Mouse (Mus musculus): ENCODE results near the gene Lrp4.
"Not testable (repeated sequence)": the region's sequence is repeated elsewhere in the genome, so short reads cannot be mapped to it uniquely, and the experiment has no call there.

Gene Lrp4

GRCm38 (mm10) chr2:91485256-91485655 is 27.9 kb downstream of the Lrp4 start:
- peak; percentile 42 for DNase-seq (ENCODE audit: low spot score)

- DNase-seq (ENCODE audit: low spot score) = not testable (repeated sequence)
Measured at GRCm38 (mm10) chr2:91487295-91487694, 30.0 kb downstream of the Lrp4 start.

- no peak for DNase-seq (ENCODE audit: low spot score)
Measured at GRCm38 (mm10) chr2:91492071-91492635, 34.8 kb downstream of the Lrp4 start.

- DNase-seq (ENCODE audit: low spot score) = no peak
Measured at GRCm38 (mm10) chr2:91493981-91494380, 36.7 kb downstream of the Lrp4 start.

- no peak for DNase-seq (ENCODE audit: low spot score)
Measured at GRCm38 (mm10) chr2:91498093-91498719, 40.9 kb downstream of the Lrp4 start.

GRCm38 (mm10) chr2:91508076-91508475 is 50.8 kb downstream of the Lrp4 start:
- no peak for DNase-seq (ENCODE audit: low spot score)

- no peak for DNase-seq (ENCODE audit: low spot score)
Measured at GRCm38 (mm10) chr2:91517186-91517585, 59.9 kb downstream of the Lrp4 start.

- DNase-seq (ENCODE audit: low spot score) = peak; percentile 95
Measured at GRCm38 (mm10) chr2:91526294-91527146, 69.2 kb downstream of the Lrp4 start, which contains the start of gene Ckap5. TSS of gene Ckap5 (plus strand) at chr2:91526762.

GRCm38 (mm10) chr2:91527147-91527486 is 69.8 kb downstream of the Lrp4 start:
- DNase-seq (ENCODE audit: low spot score) = no peak

- DNase-seq (ENCODE audit: low spot score) = peak; percentile 87
Measured at GRCm38 (mm10) chr2:91537588-91538205, 80.4 kb downstream of the Lrp4 start.

All from yolk sac, embryonic 10.5 days (tissue).